Mouse (Mus musculus) cerebellum, adult 2 months (tissue): ENCODE measurements around the gene Eya2. TPM values are rescaled to one million over a fixed set of nuclear protein-coding genes. Genes with fewer than 3 reads are reported as not detected.
A peak's percentile ranks its signal among the peaks of the same experiment; 100 is the strongest.
"Not testable (repeated sequence)": the region's sequence is repeated elsewhere in the genome, so short reads cannot be mapped to it uniquely, and the experiment has no call there.

ENCODE experiments used
- DNase-seq, 2 experiments: peaks; one replicate each; pipeline ENCODE4 v3.0.0; 2021
- H3K27ac ChIP-seq: fragments of 200-500 bp; 2 replicates; pipeline ENCODE4 v1.5.1; 2012; ENCODE audit warnings: low read length, control low read depth, inconsistent platforms; ENCODE audit not compliant: insufficient read depth
- H3K27me3 ChIP-seq: fragments of 200-500 bp; 2 replicates; pipeline ENCODE4 v1.6.1; 2012; ENCODE audit warnings: inconsistent platforms, mild to moderate bottlenecking, low read length, moderate library complexity; ENCODE audit not compliant: control insufficient read depth, insufficient read depth
- H3K4me1 ChIP-seq: fragments of 200-500 bp; 2 replicates; pipeline ENCODE4 v1.6.1; 2011; ENCODE audit warnings: low read length; ENCODE audit not compliant: control insufficient read depth, insufficient read depth
- H3K4me3 ChIP-seq: fragments of 200-500 bp; replicated peaks from 2 replicates; pipeline ENCODE3; 2011; ENCODE audit warnings: mild to moderate bottlenecking, low read depth, low read length, control low read depth; ENCODE audit not compliant: insufficient read depth
- CTCF ChIP-seq: fragments of 200-500 bp; IDR thresholded peaks from 2 replicates; pipeline ENCODE4 v1.5.1; 2011; ENCODE audit warnings: low read depth, mild to moderate bottlenecking, control low read depth, low read length, moderate library complexity, borderline replicate concordance; ENCODE audit not compliant: insufficient read depth
- POLR2A ChIP-seq: fragments of 200-500 bp; IDR thresholded peaks from 2 replicates; pipeline ENCODE4 v1.6.1; 2011; ENCODE audit warnings: low read length, control low read depth, borderline replicate concordance; ENCODE audit not compliant: insufficient read depth
- WGBS: fragments of 180-500 bp; shearing (Covaris S2); methylation state at CpG from one replicate; pipeline ENCODE4 v1.1.7; 2018; 5-methylcytosine and 5-hydroxymethylcytosine counted together
- polyA plus RNA-seq: library from polyadenylated mRNA; depleted of rRNA; stranded (reverse); fragments of >200 nt; gene quantifications from 2 replicates; pipeline ENCODE4 v1.2.3, GENCODE M21; 2012; rRNA removed

Gene Eya2
- 9.9 and 10.9 TPM in 2 replicates for polyA plus RNA-seq

- H3K27ac ChIP-seq = no peak within 1 kb of the TSS
Observed at GRCm38 (mm10) chr2:165594907-165595675, at the start of gene Eya2. Gene Eya2, plus strand, starts transcription at chr2:165595032.

GRCm38 (mm10) chr2:165545687-165546086, 49.1 kb upstream of the Eya2 start:
- no peak for TF ChIP-seq POLR2A
- TF ChIP-seq CTCF = no peak
- WGBS = 95% methylated on average over 2 of the region's 2 CpGs
- Histone ChIP-seq H3K4me1 (no peaks in the 10 kb centered on the region), H3K4me3 (no peak overlapping the region), H3K27me3 (no peaks in the 10 kb centered on the region), H3K27ac (no peak overlapping the region)
- no peak for DNase-seq

More at GRCm38 (mm10) chr2:165594907-165595675, at the start of gene Eya2:
- Histone ChIP-seq H3K27me3 (no peaks in the 10 kb centered on the region; the same call in 1 of the 2 replicates), H3K4me3 (no peak within 1 kb of the TSS), H3K4me1 (no peaks in the 10 kb centered on the region)
- TF ChIP-seq CTCF (no peak), POLR2A (no peak)
- 1% methylated on average over 70 of the region's 83 CpGs for WGBS
- DNase-seq = no peak

GRCm38 (mm10) chr2:165546341-165546740, 48.5 kb upstream of the Eya2 start:
- Histone ChIP-seq H3K4me1 (no peaks in the 10 kb centered on the region), H3K27me3 (no peaks in the 10 kb centered on the region), H3K4me3 (no peak overlapping the region), H3K27ac (no peak overlapping the region)
- DNase-seq = no peak
- WGBS = 70% methylated on average over 8 of the region's 8 CpGs
- TF ChIP-seq CTCF (no peak), POLR2A (no peak)

GRCm38 (mm10) chr2:165547410-165547809, 47.4 kb upstream of the Eya2 start:
- 56% methylated on average over 9 of the region's 9 CpGs for WGBS
- DNase-seq = peak; percentile 13 to 33
- Histone ChIP-seq H3K27ac (no peak overlapping the region), H3K4me1 (no peaks in the 10 kb centered on the region), H3K27me3 (no peaks in the 10 kb centered on the region), H3K4me3 (no peak overlapping the region)
- TF ChIP-seq CTCF = no peak
- TF ChIP-seq POLR2A = no peak

- WGBS = 18% methylated on average over 6 of the region's 6 CpGs
- Histone ChIP-seq H3K4me3 (no peak overlapping the region), H3K27me3 (no peaks in the 10 kb centered on the region), H3K4me1 (no peaks in the 10 kb centered on the region), H3K27ac (no peak overlapping the region)
- DNase-seq = no peak
- TF ChIP-seq CTCF = no peak
- TF ChIP-seq POLR2A = no peak
Observed at GRCm38 (mm10) chr2:165548627-165549026, 46.2 kb upstream of the Eya2 start.

GRCm38 (mm10) chr2:165550410-165550809, 44.4 kb upstream of the Eya2 start:
- not testable (repeated sequence) for H3K4me1 ChIP-seq, DNase-seq
- WGBS = 81% methylated on average over 7 of the region's 7 CpGs

GRCm38 (mm10) chr2:165554066-165554465, 40.8 kb upstream of the Eya2 start:
- 69% methylated on average over 9 of the region's 9 CpGs for WGBS
- H3K4me3 ChIP-seq = no peak overlapping the region
- no peak for DNase-seq
- no peaks in the 10 kb centered on the region for H3K4me1 ChIP-seq
- H3K27ac ChIP-seq = no peak overlapping the region
- TF ChIP-seq CTCF (no peak), POLR2A (no peak)
- H3K27me3 ChIP-seq = no peaks in the 10 kb centered on the region

More at GRCm38 (mm10) chr2:165550410-165550809, 44.4 kb upstream of the Eya2 start:
- not testable (repeated sequence) for H3K4me3 ChIP-seq, H3K27me3 ChIP-seq, H3K27ac ChIP-seq

- WGBS = 94% methylated on average over 7 of the region's 7 CpGs
- no peaks in the 10 kb centered on the region for H3K27me3 ChIP-seq
- peaks cover 4% of the 10 kb centered on the region for H3K4me1 ChIP-seq
- no peak overlapping the region for H3K27ac ChIP-seq
- H3K4me3 ChIP-seq = no peak overlapping the region
- DNase-seq = no peak
- no peak for TF ChIP-seq POLR2A
- no peak for TF ChIP-seq CTCF
Observed at GRCm38 (mm10) chr2:165557278-165557677, 37.6 kb upstream of the Eya2 start.
